Mouse (Mus musculus) liver, embryonic 14.5 days (tissue): ENCODE measurements at regions not wholly inside any gene's neighbourhood (a gene's known extent, or its start where the extent isn't known, plus 50 kb on each side); places are given as distances from the start of the nearest gene placed in this dataset.

Source experiments
- CTCF ChIP-seq: IDR thresholded peaks from 2 replicates; pipeline ENCODE4 v1.5.1; 2016; ENCODE audit warnings: antibody characterized with exemption, low read depth, control low read depth
- EP300 ChIP-seq: IDR thresholded peaks from 2 replicates; pipeline ENCODE4 v1.6.1; 2016; ENCODE audit warnings: antibody characterized with exemption, low read depth

DNA sequence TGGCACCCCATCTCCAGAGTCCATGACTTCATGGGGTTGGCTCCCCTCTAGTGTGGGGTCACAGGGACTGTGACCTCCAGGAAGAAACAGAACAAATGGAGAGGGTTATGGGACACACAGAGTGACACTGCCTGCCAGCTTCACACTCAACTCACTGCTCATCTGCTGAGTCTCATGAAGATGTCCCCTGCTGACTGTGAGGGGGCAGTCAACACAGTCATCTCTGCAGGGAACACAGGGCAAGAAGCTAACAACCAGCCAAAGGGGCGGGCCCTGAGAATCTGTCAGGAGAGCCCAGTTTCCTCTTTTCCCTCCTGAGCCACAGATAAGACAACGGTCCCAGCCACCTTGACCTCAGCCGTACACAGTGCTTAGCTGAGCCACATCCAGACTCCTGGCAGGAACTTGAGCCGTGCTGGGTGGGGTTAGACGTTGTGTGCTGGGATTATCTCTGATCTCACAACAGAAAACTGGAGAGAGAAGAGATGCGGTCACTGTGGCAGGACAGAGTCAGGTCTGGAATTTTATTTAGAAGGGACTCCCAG lies 294.6 kb downstream of the Ajap1 start:
- no peak for TF ChIP-seq CTCF
- no peak for TF ChIP-seq EP300
